Mouse (Mus musculus) kidney, postnatal 0 days (tissue): ENCODE measurements around the gene Ffar4. TPM values are rescaled to one million over a fixed set of nuclear protein-coding genes. Genes with fewer than 3 reads are reported as not detected.

Experiments
- ATAC-seq: fragments of 200-750 bp; cut with Nextera tagmentation; replicated peaks from 2 replicates; pipeline ENCODE4 v1.8.0; 2017; ENCODE audit warnings: low read depth, moderate number of reproducible peaks, moderate TSS enrichment, moderate library complexity; ENCODE audit not compliant: low FRiP score
- DNase-seq: peaks from one replicate; pipeline ENCODE4 v3.0.0-alpha.2; 2016; ENCODE audit warnings: low spot score
- H3K27ac ChIP-seq: fragments of 300-500 bp; sonication (generic); 2 replicates; pipeline ENCODE4 v1.5.1; 2014; ENCODE audit warnings: mild to moderate bottlenecking
- H3K27me3 ChIP-seq: fragments of 300-500 bp; sonication (generic); 2 replicates; pipeline ENCODE4 v1.6.1; 2014; ENCODE audit warnings: low read length, mixed read lengths; ENCODE audit not compliant: insufficient read depth
- H3K36me3 ChIP-seq: fragments of 300-500 bp; sonication (generic); 2 replicates; pipeline ENCODE4 v1.6.1; 2014; ENCODE audit warnings: low read length, mixed read lengths; ENCODE audit not compliant: insufficient read depth
- H3K4me1 ChIP-seq: fragments of 300-500 bp; sonication (generic); replicated peaks from 2 replicates; pipeline ENCODE4 v1.6.1; 2014; ENCODE audit warnings: antibody characterized with exemption, low read length, mixed read lengths; ENCODE audit not compliant: insufficient read depth
- H3K4me2 ChIP-seq: fragments of 300-500 bp; sonication (generic); 2 replicates; pipeline ENCODE4 v1.6.1; 2014; ENCODE audit warnings: mild to moderate bottlenecking, low read length, moderate library complexity, mixed read lengths
- H3K4me3 ChIP-seq: fragments of 300-500 bp; sonication (generic); replicated peaks from 2 replicates; pipeline ENCODE4 v1.5.1; 2014; ENCODE audit warnings: low read depth, low read length
- H3K9ac ChIP-seq: fragments of 300-500 bp; sonication (generic); 2 replicates; pipeline ENCODE4 v1.6.1; 2014; ENCODE audit warnings: low read depth, low read length
- H3K9me3 ChIP-seq: fragments of 300-500 bp; sonication (generic); replicated peaks from 2 replicates; pipeline ENCODE4 v1.6.1; 2016; ENCODE audit warnings: low read length, inconsistent platforms, mixed read lengths
- CTCF ChIP-seq: IDR thresholded peaks from 2 replicates; pipeline ENCODE4 v1.5.1; 2016; ENCODE audit warnings: antibody characterized with exemption, low read depth, mild to moderate bottlenecking, moderate library complexity
- WGBS: fragments of 180-500 bp; shearing (Covaris S2); extraction: QIAGEN DNeasy Blood & Tissue Kit; methylation state at CpG from one replicate; pipeline ENCODE4 v1.1.7; 2014; 5-methylcytosine and 5-hydroxymethylcytosine counted together
- polyA plus RNA-seq: library from polyadenylated mRNA; unstranded; fragments of >200 nt; fragmentation: Nextera tagmentation; extraction: Ambion mirVana; gene quantifications from 2 replicates; pipeline ENCODE4 v1.2.1, GENCODE M21; 2015

Gene Ffar4
- polyA plus RNA-seq, 1 experiment from 2014 or later = 2.6 TPM

DNA sequence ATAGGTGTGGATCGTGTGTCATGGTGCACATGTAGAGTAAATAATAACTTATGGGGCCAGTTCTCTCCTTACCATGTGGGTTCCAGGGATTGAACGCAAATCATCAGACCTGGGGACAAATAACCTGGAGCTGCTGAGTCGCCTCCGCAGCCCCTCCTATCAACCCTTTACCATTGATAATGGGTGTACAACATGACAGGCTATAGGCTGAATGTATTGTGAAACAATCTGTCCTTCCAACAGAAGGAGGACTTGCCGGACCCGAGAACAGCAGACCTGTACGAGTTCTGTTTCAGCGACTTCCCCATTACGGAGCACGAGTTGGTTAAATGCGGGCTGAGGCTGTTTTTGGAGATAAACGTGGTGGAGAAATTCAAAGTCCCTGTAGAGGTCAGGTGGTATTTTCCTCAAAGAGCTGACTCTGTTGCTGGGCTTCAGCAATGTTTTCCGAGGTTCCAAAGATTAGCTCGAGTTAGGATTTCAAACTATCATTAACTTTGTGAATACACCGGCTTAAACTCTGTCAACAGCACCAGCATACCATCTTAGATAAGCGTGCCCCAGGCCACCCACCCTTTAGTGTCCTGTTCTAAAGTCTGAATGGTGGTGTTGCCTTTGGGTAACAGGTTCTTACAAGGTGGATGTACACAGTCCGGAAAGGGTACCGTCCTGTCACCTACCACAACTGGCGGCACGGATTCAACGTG lies 64.9 kb downstream of the Ffar4 start:
- WGBS = 87% methylated on average over 21 of the region's 21 CpGs
- no peaks in the 10 kb centered on the region for H3K27me3 ChIP-seq
- H3K4me1 ChIP-seq = no peaks in the 10 kb centered on the region
- H3K36me3 ChIP-seq = no peaks in the 10 kb centered on the region
- no peak overlapping the region for H3K27ac ChIP-seq
- no peak for ATAC-seq
- H3K9ac ChIP-seq = no peak overlapping the region
- no peak overlapping the region for H3K4me3 ChIP-seq
- TF ChIP-seq CTCF = no peak
- no peak for DNase-seq
- H3K9me3 ChIP-seq = no peaks in the 10 kb centered on the region
- no peak overlapping the region for H3K4me2 ChIP-seq

Other genes starting within 250 kb of the Ffar4 start
- 28.0 and 28.1 TPM in 2 replicates for gene Myof, start 53.5 kb upstream of the Ffar4 start, polyA plus RNA-seq
- gene Cep55, start 42.1 kb upstream of the Ffar4 start, polyA plus RNA-seq = 13.8 and 15.5 TPM in 2 replicates
- 9.7 and 11.5 TPM in 2 replicates for gene Rbp4, start 28.2 kb downstream of the Ffar4 start, polyA plus RNA-seq
- gene Pde6c, start 35.7 kb downstream of the Ffar4 start, polyA plus RNA-seq = 0.15 and 0.16 TPM in 2 replicates
- 36.5 and 37.6 TPM in 2 replicates for gene Fra10ac1, start 127.1 kb downstream of the Ffar4 start, polyA plus RNA-seq
- gene Lgi1, start 167.5 kb downstream of the Ffar4 start, polyA plus RNA-seq = 1.4 and 1.6 TPM in 2 replicates